Mouse (Mus musculus) c-Kit-positive CD71-negative TER-119-negative erythroid progenitor cells, embryonic 14.5 days (primary cell): ENCODE measurements around the gene Ttyh1.
A peak's percentile ranks its signal among the peaks of the same experiment; 100 is the strongest.

Experiments used
- DNase-seq: peaks from one replicate; pipeline ENCODE4 v3.0.0-alpha.2; 2013; ENCODE audit warnings: low read depth

Gene Ttyh1

GRCm38 (mm10) chr7:4123732-4124131, 4.5 kb downstream of the Ttyh1 start:
- DNase-seq: no peak

- DNase-seq: peak; percentile 44
Observed at GRCm38 (mm10) chr7:4124315-4124759, 5.1 kb downstream of the Ttyh1 start.

GRCm38 (mm10) chr7:4124856-4125255, 5.6 kb downstream of the Ttyh1 start:
- no peak for DNase-seq

- DNase-seq: no peak
Observed at GRCm38 (mm10) chr7:4125306-4125705, 6.1 kb downstream of the Ttyh1 start.

GRCm38 (mm10) chr7:4126992-4127785, 8.0 kb downstream of the Ttyh1 start:
- DNase-seq: no peak

DNA sequence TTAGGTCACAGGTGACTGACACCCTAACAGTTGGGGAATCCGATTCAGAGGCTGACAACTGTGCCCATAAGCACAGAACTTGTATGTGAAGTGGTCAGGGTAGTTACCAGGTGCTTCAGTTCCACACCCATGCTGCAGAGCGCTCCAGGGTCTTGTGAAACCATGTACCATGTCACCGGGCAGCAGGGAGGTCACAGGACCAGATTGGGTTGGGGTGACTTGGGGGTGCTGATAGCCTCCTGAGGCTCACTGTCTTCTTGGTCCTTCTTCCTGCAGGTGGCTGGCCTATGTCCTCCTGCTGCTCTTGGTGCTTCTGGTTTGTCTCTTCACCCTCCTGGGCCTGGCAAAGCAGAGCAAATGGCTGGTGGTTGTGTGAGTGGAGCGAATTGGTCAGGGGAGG, 8.7 kb downstream of the Ttyh1 start:
- no peak for DNase-seq

DNA sequence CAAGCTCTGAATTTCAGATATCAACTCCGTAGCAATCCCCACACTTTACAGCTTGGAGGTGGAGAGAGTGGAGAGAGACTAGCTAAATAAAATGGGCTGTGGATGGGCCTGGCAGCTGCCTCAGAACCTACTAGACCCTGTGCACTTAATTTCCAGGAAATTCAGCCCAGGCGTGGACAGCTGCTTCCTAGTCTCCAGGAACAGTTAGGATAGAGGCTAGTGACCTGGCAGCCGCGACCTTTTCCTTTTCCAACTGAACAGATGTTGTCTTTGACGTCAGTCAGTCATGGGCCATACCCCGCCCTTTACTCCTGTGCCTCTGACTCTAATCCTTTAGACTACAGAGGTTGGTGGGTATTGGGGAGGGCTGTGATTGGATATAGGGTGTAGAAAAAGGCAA, 9.7 kb downstream of the Ttyh1 start:
- DNase-seq: no peak

- peak; percentile 79 for DNase-seq
Observed at GRCm38 (mm10) chr7:4130686-4131452, 11.7 kb downstream of the Ttyh1 start.

DNA sequence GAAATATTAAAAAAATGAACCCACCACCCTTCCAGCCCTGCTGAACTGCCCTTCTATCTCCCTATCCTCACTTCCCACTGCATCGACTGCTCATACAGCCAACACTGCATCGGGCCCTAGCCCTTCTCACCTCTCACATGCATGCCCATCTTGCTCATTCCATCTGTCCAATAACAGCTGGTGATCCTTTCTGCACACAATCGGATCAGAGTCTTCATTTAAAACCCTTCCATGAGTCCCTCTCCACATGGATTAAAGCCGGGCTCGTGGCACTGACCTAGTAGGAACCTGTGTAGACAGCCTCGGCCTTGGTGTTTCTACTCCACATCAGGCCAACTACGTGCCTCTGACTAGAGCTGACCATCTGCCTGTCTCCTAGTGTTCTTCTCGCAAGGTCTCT, 12.8 kb downstream of the Ttyh1 start:
- DNase-seq: no peak

GRCm38 (mm10) chr7:4132581-4132980, 13.4 kb downstream of the Ttyh1 start:
- DNase-seq: no peak

GRCm38 (mm10) chr7:4132998-4133397, 13.8 kb downstream of the Ttyh1 start:
- no peak for DNase-seq

DNA sequence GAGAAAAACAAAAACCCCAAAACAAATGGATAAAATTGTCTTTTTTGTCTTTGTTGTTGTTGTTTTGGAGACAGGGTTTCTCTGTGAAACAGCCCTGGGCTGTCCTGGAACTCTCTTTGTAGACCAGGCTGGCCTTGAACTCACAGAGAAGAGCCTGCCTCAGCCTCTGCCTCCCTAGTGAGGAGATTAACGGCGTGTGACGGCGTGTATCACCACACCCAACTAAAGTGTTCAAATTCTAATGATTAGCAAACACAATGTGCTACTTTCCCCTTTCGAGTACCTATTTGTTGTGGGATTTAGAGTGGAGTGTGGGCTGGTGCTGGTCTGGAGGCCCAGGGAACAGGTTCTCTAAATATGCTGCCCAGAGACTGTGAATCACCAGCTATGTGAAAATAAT, 15.7 kb downstream of the Ttyh1 start:
- no peak for DNase-seq

DNA sequence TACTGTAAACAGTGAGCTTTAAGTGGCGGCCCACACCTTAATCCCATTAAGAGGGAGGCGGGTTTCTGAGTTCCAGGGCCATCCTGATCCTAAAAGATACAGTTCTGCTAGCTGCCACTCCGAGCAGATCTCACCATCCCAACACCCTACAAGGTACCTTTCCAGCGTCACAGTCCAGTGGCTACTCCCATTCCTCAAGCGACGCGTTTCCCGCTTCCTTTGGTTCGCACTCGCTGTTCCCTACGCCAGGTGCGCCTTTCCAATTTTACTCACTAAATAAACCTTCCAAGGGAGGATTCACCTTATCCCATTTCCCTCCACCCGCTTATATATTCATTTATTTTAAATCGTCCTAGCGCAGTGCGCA, 17.2 kb downstream of the Ttyh1 start:
- DNase-seq: no peak

DNA sequence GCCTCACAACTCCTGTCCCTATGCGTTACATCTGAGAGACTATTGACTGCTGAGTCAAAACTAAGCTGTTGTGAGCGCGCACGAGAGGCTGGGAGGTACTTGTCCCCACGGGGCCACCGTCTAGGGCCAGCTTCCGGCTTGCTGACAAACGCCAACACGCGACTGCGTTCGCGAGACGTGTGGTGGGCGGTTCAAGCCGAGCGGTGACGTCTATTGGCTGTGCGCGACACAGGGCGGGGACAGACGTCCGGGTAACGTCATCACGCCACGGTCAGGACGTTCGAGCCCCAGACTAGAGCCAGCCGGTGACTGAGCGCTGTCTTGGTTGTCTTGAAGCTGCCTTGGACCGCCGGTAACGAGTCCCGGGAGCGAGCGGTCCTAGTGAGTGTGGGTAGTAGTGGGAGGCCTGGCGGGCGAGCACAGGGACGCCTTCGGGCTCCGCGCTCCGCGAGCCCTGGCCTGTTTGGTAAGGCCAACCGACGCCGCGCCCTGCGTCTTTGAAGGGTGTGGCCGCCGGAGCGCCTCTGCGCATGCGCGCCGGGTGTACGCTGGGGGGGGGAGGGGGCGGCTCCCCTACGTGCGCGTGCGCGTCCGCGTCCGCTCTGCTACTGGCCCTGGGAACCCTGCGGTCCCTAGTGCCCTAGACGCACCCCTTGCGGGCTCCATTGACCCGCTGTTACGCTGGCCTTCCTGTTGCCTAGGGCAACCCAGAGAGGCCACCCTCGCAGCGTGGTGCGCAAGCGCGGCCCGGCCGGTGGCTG, 17.7 kb downstream of the Ttyh1 start, which contains the start of gene Leng8:
Leng8 (plus strand) TSS at position 269 of the 761 bp plus-strand sequence.
- peak; percentile 95 for DNase-seq

- no peak for DNase-seq
Observed at GRCm38 (mm10) chr7:4137746-4138145, 18.5 kb downstream of the Ttyh1 start.

DNA sequence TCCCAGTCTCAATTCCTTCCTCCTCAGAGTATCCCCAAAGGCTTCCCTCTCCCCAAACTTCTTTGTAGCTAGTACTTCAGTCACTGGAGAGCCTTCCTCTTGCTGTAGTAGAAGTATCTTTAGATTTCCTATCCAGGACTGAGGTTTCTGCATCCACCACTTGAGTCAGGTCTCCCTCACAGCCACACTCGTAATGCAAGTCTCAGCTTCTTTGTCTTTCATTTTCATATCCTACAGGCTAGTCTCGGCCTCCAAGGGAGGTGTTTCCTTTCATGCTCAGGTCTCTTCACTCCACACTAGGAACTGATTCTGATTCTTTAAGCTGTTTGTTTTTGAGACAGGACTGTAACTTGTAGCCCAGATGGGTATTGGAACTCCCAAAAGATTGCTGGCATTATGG, 19.0 kb downstream of the Ttyh1 start:
- no peak for DNase-seq

DNA sequence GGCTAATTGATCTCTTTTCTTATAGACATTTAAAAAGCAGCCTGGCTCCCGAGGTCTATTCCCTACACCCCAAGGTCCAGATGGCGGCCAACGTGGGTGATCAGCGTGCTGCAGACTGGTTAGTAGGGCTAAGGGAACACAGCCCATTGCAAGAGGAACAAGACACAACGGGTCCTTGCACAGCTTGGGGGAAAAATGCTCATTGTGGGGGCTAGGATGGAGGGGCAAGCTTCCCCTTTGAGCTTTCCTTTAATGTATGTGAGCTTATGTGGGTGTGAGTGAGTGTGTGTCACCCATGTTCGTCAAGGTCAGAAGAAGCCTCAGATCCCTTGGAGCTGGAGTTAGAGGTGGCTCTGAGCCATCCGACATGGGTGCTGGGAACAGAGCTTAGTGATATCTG, 19.5 kb downstream of the Ttyh1 start:
- no peak for DNase-seq

DNA sequence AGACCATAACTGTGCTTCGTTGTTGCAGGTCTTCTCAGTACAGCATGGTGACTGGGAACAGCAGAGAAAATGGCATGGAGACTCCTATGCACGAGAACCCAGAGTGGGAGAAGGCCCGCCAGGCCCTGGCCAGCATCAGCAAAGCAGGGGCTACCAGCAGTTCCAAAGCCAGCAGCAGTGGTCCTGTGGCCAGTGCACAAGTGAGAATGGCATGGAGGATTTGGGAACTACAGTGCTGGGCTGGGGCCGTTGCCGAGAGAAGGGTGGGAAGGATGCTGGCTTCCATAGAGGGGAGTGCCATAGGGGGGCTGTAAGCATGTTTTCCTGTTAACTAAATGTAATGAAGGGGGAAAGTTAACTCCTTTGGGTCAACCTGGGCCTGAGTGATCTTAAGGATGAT, 20.2 kb downstream of the Ttyh1 start:
- DNase-seq: no peak

GRCm38 (mm10) chr7:4141648-4142325, 22.6 kb downstream of the Ttyh1 start:
- no peak for DNase-seq

DNA sequence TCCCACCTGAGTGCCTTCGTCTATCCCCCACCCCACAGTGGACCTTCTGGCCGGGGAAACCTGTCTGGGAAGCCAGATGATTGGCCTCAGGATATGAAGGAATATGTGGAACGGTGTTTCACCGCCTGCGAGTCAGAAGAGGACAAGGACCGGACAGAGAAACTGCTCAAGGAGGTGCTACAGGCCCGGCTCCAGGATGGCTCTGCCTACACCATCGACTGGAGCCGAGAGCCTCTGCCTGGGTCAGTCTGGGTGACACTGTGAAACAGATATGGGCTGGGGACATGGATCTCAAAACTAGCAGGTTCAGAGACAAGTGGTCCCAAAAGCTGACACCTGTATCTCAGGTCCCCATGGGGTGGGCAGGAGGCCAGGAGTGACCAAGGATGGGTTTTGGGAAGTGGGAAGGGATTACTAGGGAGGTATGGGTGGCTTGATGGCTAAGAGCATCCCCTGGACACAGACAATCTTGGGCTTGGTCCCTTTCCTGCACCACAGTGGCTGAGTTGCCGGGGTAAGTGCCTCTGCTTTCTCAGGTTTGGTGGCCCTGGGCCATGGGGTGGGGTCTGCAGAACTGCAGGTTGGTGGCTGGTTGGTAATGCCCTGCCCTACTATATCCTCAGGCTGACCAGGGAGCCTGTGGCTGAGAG, 23.7 kb downstream of the Ttyh1 start:
- DNase-seq: no peak

- DNase-seq: no peak
Observed at GRCm38 (mm10) chr7:4143506-4143905, 24.3 kb downstream of the Ttyh1 start.

- no peak for DNase-seq
Observed at GRCm38 (mm10) chr7:4144046-4144445, 24.8 kb downstream of the Ttyh1 start.
